Mouse (Mus musculus): ENCODE measurements around the gene Gjd2. TPM values are rescaled to one million over a fixed set of nuclear protein-coding genes. Genes with fewer than 3 reads are reported as not detected.

Gjd2 gene
- not detected in 2 replicates for polyA plus RNA-seq (2015; fragmentation: Nextera tagmentation; extraction: Ambion mirVana)

DNA sequence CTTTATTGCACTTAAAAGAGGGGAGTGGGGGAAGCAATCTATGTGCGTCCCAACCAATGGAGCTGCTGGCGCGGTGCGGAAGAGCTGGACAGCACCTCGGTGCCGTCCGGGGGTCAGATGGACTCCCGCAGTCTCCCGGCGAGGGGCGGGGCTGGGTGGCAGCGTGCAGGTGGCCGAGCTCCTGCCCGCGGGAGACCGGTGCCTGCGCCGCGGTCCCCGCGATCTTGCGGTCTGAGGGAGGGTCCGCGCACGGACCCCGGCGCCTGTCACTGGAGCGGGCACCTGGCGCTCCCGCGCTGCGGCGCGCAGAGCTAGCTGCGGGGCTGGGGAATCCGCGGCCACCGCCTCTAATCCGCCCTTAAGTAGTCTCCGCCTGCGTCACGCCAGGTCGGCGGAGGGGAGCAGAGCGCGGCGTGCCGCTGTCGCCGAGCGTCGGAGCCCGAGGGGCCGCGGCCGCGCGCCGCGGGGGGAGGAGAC is at the start of gene Gjd2:
Gjd2 (minus strand) TSS at position 325 of the 477 bp plus-strand sequence.
- H3K27me3 ChIP-seq (ENCODE audit: control insufficient read depth, insufficient read depth, low read depth, low read length): peaks cover 26% of the 10 kb centered on the region
- no peak within 1 kb of the TSS for H3K9ac ChIP-seq (ENCODE audit: low read depth, low read length)
- H3K9me3 ChIP-seq (replicated peaks; ENCODE audit: control insufficient read depth, low read length): no peaks in the 10 kb centered on the region
- no peak for ATAC-seq (ENCODE audit: low read depth)
- H3K4me2 ChIP-seq (ENCODE audit: low read depth, low read length): peak within 1 kb of the TSS; percentile 37
- H3K27ac ChIP-seq (ENCODE audit: low read length): no peak within 1 kb of the TSS
- 1% methylated on average over 56 of the region's 60 CpGs for WGBS (ENCODE audit: insufficient replicate concordance)
- no peaks in the 10 kb centered on the region for H3K4me1 ChIP-seq (ENCODE audit: control insufficient read depth, low read depth, low read length)
- H3K4me3 ChIP-seq (ENCODE audit: low read depth, low read length): peak within 1 kb of the TSS; percentile 34
- H3K36me3 ChIP-seq (ENCODE audit: control insufficient read depth, insufficient read depth): no peaks in the 10 kb centered on the region

- H3K4me3 ChIP-seq (ENCODE audit: low read depth, low read length): no peak overlapping the region
- H3K4me1 ChIP-seq (ENCODE audit: control insufficient read depth, low read depth, low read length): no peaks in the 10 kb centered on the region
- no peaks in the 10 kb centered on the region for H3K36me3 ChIP-seq (ENCODE audit: control insufficient read depth, insufficient read depth)
- no peaks in the 10 kb centered on the region for H3K27me3 ChIP-seq (ENCODE audit: control insufficient read depth, insufficient read depth, low read depth, low read length)
- no peak for ATAC-seq (ENCODE audit: low read depth)
- WGBS (ENCODE audit: insufficient replicate concordance): 53% methylated on average over 6 of the region's 6 CpGs
- no peak overlapping the region for H3K27ac ChIP-seq (ENCODE audit: low read length)
- no peak overlapping the region for H3K9ac ChIP-seq (ENCODE audit: low read depth, low read length)
- H3K4me2 ChIP-seq (ENCODE audit: low read depth, low read length): no peak overlapping the region
- no peaks in the 10 kb centered on the region for H3K9me3 ChIP-seq (replicated peaks; ENCODE audit: control insufficient read depth, low read length)
Observed at GRCm38 (mm10) chr2:114060071-114060591, 46.7 kb upstream of the Gjd2 start.

DNA sequence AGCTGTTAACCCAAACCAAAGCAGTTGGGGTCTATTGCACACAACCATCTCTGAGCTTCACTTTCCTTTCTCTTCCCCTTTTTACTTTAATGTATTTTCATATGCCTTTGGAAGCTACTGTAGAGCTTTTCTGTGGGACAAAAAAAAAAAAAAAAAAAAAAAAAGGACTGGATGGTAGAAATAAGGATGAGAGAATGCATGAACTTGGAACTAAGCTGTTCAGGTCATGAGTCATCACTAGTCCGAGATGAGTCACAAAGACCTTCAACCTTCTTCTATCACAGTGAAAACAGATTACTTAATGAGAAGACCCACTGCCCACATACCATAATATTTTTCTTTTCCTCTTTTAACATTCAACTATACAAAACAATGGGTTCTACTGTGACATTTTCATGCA is 46.2 kb upstream of the Gjd2 start:
- Histone ChIP-seq H3K27me3 (ENCODE audit: control insufficient read depth, insufficient read depth, low read depth, low read length) (no peaks in the 10 kb centered on the region), H3K9ac (ENCODE audit: low read depth, low read length) (no peak overlapping the region), H3K9me3 (replicated peaks; ENCODE audit: control insufficient read depth, low read length) (no peaks in the 10 kb centered on the region), H3K4me2 (ENCODE audit: low read depth, low read length) (no peak overlapping the region), H3K4me1 (ENCODE audit: control insufficient read depth, low read depth, low read length) (no peaks in the 10 kb centered on the region), H3K4me3 (ENCODE audit: low read depth, low read length) (no peak overlapping the region), H3K27ac (ENCODE audit: low read length) (no peak overlapping the region), H3K36me3 (ENCODE audit: control insufficient read depth, insufficient read depth) (no peaks in the 10 kb centered on the region)
- no peak for ATAC-seq (ENCODE audit: low read depth)
- 56% methylated on average over 1 of the region's 1 CpGs for WGBS (ENCODE audit: insufficient replicate concordance)

DNA sequence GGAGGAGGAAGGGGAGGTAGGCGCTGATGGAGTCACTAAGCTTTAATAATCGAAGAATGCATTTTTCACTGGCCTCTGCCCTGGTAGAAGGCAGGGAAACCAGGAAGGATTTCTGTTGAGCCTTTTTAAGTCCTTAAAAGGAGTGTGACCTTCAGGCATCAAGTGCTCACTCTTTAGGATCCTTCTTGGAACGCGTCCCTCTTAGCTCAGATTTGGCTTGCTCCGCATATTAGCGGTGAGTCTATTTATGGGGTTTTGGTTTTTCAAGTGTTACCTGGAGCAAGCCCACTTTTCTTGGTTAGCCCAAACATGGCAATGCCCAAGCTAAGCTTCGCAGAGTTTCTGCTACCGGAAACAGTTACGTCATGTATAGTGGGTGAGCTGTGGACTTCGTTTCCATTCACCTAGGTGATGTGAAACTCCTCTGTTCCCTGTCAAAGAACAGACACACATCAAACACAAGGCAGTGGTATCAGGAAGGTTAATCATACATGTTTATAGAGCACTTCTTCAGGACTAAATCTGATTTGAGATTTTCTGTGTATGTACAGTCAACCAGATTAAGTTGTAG is 44.9 kb upstream of the Gjd2 start:
- Histone ChIP-seq H3K36me3 (ENCODE audit: control insufficient read depth, insufficient read depth) (no peaks in the 10 kb centered on the region), H3K4me3 (ENCODE audit: low read depth, low read length) (no peak overlapping the region), H3K4me1 (ENCODE audit: control insufficient read depth, low read depth, low read length) (no peaks in the 10 kb centered on the region), H3K9me3 (replicated peaks; ENCODE audit: control insufficient read depth, low read length) (no peaks in the 10 kb centered on the region), H3K4me2 (ENCODE audit: low read depth, low read length) (no peak overlapping the region), H3K27me3 (ENCODE audit: control insufficient read depth, insufficient read depth, low read depth, low read length) (no peaks in the 10 kb centered on the region), H3K9ac (ENCODE audit: low read depth, low read length) (no peak overlapping the region), H3K27ac (ENCODE audit: low read length) (no peak overlapping the region)
- no peak for ATAC-seq (ENCODE audit: low read depth)
- 79% methylated on average over 10 of the region's 10 CpGs for WGBS (ENCODE audit: insufficient replicate concordance)

DNA sequence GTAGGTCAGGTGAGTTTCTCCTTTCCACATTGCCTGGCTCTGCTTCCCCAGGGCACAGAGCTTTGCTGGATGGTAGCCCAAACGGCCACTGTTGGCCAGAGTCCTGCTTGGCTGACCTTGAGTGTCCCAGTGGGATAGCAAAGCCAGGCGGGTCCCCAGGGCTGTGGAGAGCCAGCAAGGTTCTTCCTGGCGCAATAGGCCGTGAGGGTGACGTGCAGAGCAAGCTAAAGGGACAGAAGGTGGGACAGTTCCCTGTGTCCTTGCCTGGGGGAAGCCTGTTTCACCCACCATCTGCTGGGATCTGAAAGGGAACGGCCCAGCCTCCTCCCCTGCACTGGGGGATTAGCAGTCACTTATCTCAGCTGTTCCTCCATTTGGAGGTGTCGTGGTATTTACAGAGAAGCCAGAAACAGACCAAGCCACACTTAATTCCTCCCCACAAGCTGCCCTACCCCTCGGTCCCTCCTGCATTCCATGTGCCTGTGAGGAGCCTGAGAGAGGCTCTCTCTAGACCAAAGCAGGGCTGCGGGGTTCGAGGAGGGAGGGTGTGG is 44.0 kb upstream of the Gjd2 start:
- no peaks in the 10 kb centered on the region for H3K9me3 ChIP-seq (replicated peaks; ENCODE audit: control insufficient read depth, low read length)
- H3K36me3 ChIP-seq (ENCODE audit: control insufficient read depth, insufficient read depth): no peaks in the 10 kb centered on the region
- H3K4me3 ChIP-seq (ENCODE audit: low read depth, low read length): no peak overlapping the region
- no peak overlapping the region for H3K4me2 ChIP-seq (ENCODE audit: low read depth, low read length)
- ATAC-seq (ENCODE audit: low read depth): peak; percentile 76
- 26% methylated on average over 10 of the region's 10 CpGs for WGBS (ENCODE audit: insufficient replicate concordance)
- no peaks in the 10 kb centered on the region for H3K4me1 ChIP-seq (ENCODE audit: control insufficient read depth, low read depth, low read length)
- H3K27ac ChIP-seq (ENCODE audit: low read length): no peak overlapping the region
- no peak overlapping the region for H3K9ac ChIP-seq (ENCODE audit: low read depth, low read length)
- H3K27me3 ChIP-seq (ENCODE audit: control insufficient read depth, insufficient read depth, low read depth, low read length): no peaks in the 10 kb centered on the region

GRCm38 (mm10) chr2:114054129-114054528 is 40.7 kb upstream of the Gjd2 start:
- no peaks in the 10 kb centered on the region for H3K4me1 ChIP-seq (ENCODE audit: control insufficient read depth, low read depth, low read length)
- no peaks in the 10 kb centered on the region for H3K27me3 ChIP-seq (ENCODE audit: control insufficient read depth, insufficient read depth, low read depth, low read length)
- no peak overlapping the region for H3K4me3 ChIP-seq (ENCODE audit: low read depth, low read length)
- ATAC-seq (ENCODE audit: low read depth): no peak
- 64% methylated on average over 4 of the region's 4 CpGs for WGBS (ENCODE audit: insufficient replicate concordance)
- H3K9ac ChIP-seq (ENCODE audit: low read depth, low read length): no peak overlapping the region
- no peak overlapping the region for H3K27ac ChIP-seq (ENCODE audit: low read length)
- no peaks in the 10 kb centered on the region for H3K9me3 ChIP-seq (replicated peaks; ENCODE audit: control insufficient read depth, low read length)
- no peak overlapping the region for H3K4me2 ChIP-seq (ENCODE audit: low read depth, low read length)
- no peaks in the 10 kb centered on the region for H3K36me3 ChIP-seq (ENCODE audit: control insufficient read depth, insufficient read depth)

GRCm38 (mm10) chr2:114052696-114053598 is 39.5 kb upstream of the Gjd2 start, which contains the start of gene Actc1:
Gene Actc1, minus strand, starts transcription at chr2:114053548.
- no peaks in the 10 kb centered on the region for H3K9me3 ChIP-seq (replicated peaks; ENCODE audit: control insufficient read depth, low read length)
- WGBS (ENCODE audit: insufficient replicate concordance): 21% methylated on average over 14 of the region's 14 CpGs
- H3K27ac ChIP-seq (ENCODE audit: low read length): no peak within 1 kb of the TSS
- H3K4me3 ChIP-seq (ENCODE audit: low read depth, low read length): no peak within 1 kb of the TSS
- H3K9ac ChIP-seq (ENCODE audit: low read depth, low read length): no peak within 1 kb of the TSS
- no peaks in the 10 kb centered on the region for H3K27me3 ChIP-seq (ENCODE audit: control insufficient read depth, insufficient read depth, low read depth, low read length)
- no peaks in the 10 kb centered on the region for H3K4me1 ChIP-seq (ENCODE audit: control insufficient read depth, low read depth, low read length)
- no peak within 1 kb of the TSS for H3K4me2 ChIP-seq (ENCODE audit: low read depth, low read length)
- ATAC-seq (ENCODE audit: low read depth): no peak
- no peaks in the 10 kb centered on the region for H3K36me3 ChIP-seq (ENCODE audit: control insufficient read depth, insufficient read depth)

GRCm38 (mm10) chr2:114051871-114052241 is 38.4 kb upstream of the Gjd2 start:
- Histone ChIP-seq H3K4me3 (ENCODE audit: low read depth, low read length) (no peak overlapping the region), H3K27ac (ENCODE audit: low read length) (no peak overlapping the region), H3K9ac (ENCODE audit: low read depth, low read length) (no peak overlapping the region), H3K27me3 (ENCODE audit: control insufficient read depth, insufficient read depth, low read depth, low read length) (no peaks in the 10 kb centered on the region), H3K4me1 (ENCODE audit: control insufficient read depth, low read depth, low read length) (no peaks in the 10 kb centered on the region), H3K9me3 (replicated peaks; ENCODE audit: control insufficient read depth, low read length) (no peaks in the 10 kb centered on the region), H3K36me3 (ENCODE audit: control insufficient read depth, insufficient read depth) (no peaks in the 10 kb centered on the region), H3K4me2 (ENCODE audit: low read depth, low read length) (no peak overlapping the region)
- ATAC-seq (ENCODE audit: low read depth): no peak
- 77% methylated on average over 14 of the region's 14 CpGs for WGBS (ENCODE audit: insufficient replicate concordance)
